Mouse (Mus musculus) retina, adult 2 months (tissue): ENCODE measurements around the gene Zfp524.
"Not testable (repeated sequence)": the region's sequence is repeated elsewhere in the genome, so short reads cannot be mapped to it uniquely, and the experiment has no call there.

Experiments used
- DNase-seq: peaks from one replicate; pipeline ENCODE4 v3.0.0-alpha.2; 2012; ENCODE audit warnings: low read depth, low spot score

The Zfp524 gene

GRCm38 (mm10) chr7:5016057-5016456 is 1.8 kb downstream of the Zfp524 start:
- no peak for DNase-seq

- DNase-seq: no peak
Observed at GRCm38 (mm10) chr7:5016920-5017319, 2.7 kb downstream of the Zfp524 start.

GRCm38 (mm10) chr7:5017352-5017751 is 3.1 kb downstream of the Zfp524 start:
- no peak for DNase-seq

GRCm38 (mm10) chr7:5017931-5018330 is 3.7 kb downstream of the Zfp524 start:
- DNase-seq: no peak

- DNase-seq: not testable (repeated sequence)
Observed at GRCm38 (mm10) chr7:5019576-5019975, 5.4 kb downstream of the Zfp524 start.

- peak; percentile 95 for DNase-seq
Observed at GRCm38 (mm10) chr7:5020000-5020681, 5.9 kb downstream of the Zfp524 start, which contains the start of the genes Zfp865 and Ccdc106. Gene Zfp865, plus strand, starts transcription at chr7:5020376. Gene Ccdc106, plus strand, starts transcription at chr7:5020553.

GRCm38 (mm10) chr7:5020685-5021084 is 6.5 kb downstream of the Zfp524 start:
- no peak for DNase-seq

- DNase-seq: no peak
Observed at GRCm38 (mm10) chr7:5021197-5021596, 7.0 kb downstream of the Zfp524 start.

GRCm38 (mm10) chr7:5029543-5029942 is 15.3 kb downstream of the Zfp524 start:
- DNase-seq: no peak

GRCm38 (mm10) chr7:5029946-5030345 is 15.7 kb downstream of the Zfp524 start:
- DNase-seq: no peak

- DNase-seq: no peak
Observed at GRCm38 (mm10) chr7:5030554-5031275, 16.5 kb downstream of the Zfp524 start.

GRCm38 (mm10) chr7:5031496-5031895 is 17.3 kb downstream of the Zfp524 start:
- no peak for DNase-seq

- DNase-seq: no peak
Observed at GRCm38 (mm10) chr7:5033818-5034217, 19.6 kb downstream of the Zfp524 start, which contains the start of gene 4632433K11Rik. Gene 4632433K11Rik, plus strand, starts transcription at chr7:5034118.

- no peak for DNase-seq
Observed at GRCm38 (mm10) chr7:5035628-5036027, 21.4 kb downstream of the Zfp524 start.

GRCm38 (mm10) chr7:5036136-5036535 is 21.9 kb downstream of the Zfp524 start:
- DNase-seq: no peak

GRCm38 (mm10) chr7:5037026-5037425 is 22.8 kb downstream of the Zfp524 start:
- no peak for DNase-seq

- DNase-seq: no peak
Observed at GRCm38 (mm10) chr7:5037467-5037866, 23.3 kb downstream of the Zfp524 start.

GRCm38 (mm10) chr7:5038109-5038732 is 24.0 kb downstream of the Zfp524 start, which contains the start of gene Zfp784:
Gene Zfp784, minus strand, starts transcription at chr7:5038446.
- peak; percentile 74 for DNase-seq

- DNase-seq: no peak
Observed at GRCm38 (mm10) chr7:5038940-5039339, 24.7 kb downstream of the Zfp524 start.

GRCm38 (mm10) chr7:5044981-5045380 is 30.8 kb downstream of the Zfp524 start:
- DNase-seq: no peak

GRCm38 (mm10) chr7:5046112-5046511 is 31.9 kb downstream of the Zfp524 start:
- DNase-seq: no peak

GRCm38 (mm10) chr7:5047313-5047712 is 33.1 kb downstream of the Zfp524 start:
- no peak for DNase-seq
